Mouse (Mus musculus): ENCODE measurements around the gene Smarcc1. TPM values are rescaled to one million over a fixed set of nuclear protein-coding genes. Genes with fewer than 3 reads are reported as not detected.
A peak's percentile ranks its signal among the peaks of the same experiment; 100 is the strongest.

Gene Smarcc1
- total and polyA plus RNA-seq, 3 experiments: 30.4 to 97.0 (median 41.3) TPM

GRCm38 (mm10) chr9:110085693-110086092 is 31.8 kb upstream of the Smarcc1 start:
- TF ChIP-seq CHD2 (IDR thresholded peaks at IDR 0.05; ENCODE audit: low read length): no peak
- TF ChIP-seq CHD1 (IDR thresholded peaks at IDR 0.05; ENCODE audit: low read depth, low read length): no peak
- no peak for TF ChIP-seq TBP (conservative IDR thresholded peaks at IDR 0.05; ENCODE audit: low read depth, low read length)
- no peak for TF ChIP-seq USF2 (conservative IDR thresholded peaks at IDR 0.05; ENCODE audit: low read depth, low read length)
- TF ChIP-seq MEF2A (IDR thresholded peaks at IDR 0.05; ENCODE audit: borderline replicate concordance, low read depth, low read length): no peak
- TF ChIP-seq JUND (conservative IDR thresholded peaks at IDR 0.05; ENCODE audit: low read depth, low read length): no peak
- no peak for TF ChIP-seq KAT2A (IDR thresholded peaks at IDR 0.05; ENCODE audit: insufficient replicate concordance, low read length)
- no peak for TF ChIP-seq ELF1 (IDR thresholded peaks at IDR 0.05; ENCODE audit: low read depth, low read length)
- TF ChIP-seq MAFK (IDR thresholded peaks at IDR 0.05; ENCODE audit: insufficient replicate concordance, low read length): no peak
- TF ChIP-seq MAZ (IDR thresholded peaks at IDR 0.05; ENCODE audit: low read depth, low read length): no peak
- TF ChIP-seq HCFC1 (IDR thresholded peaks at IDR 0.05; ENCODE audit: low read depth, low read length): no peak
- no peak for TF ChIP-seq SMC3 (IDR thresholded peaks at IDR 0.05; ENCODE audit: low read depth, low read length)
- TF ChIP-seq IRF4 (IDR thresholded peaks at IDR 0.05; ENCODE audit: low read depth, low read length): no peak
- TF ChIP-seq SIN3A (IDR thresholded peaks at IDR 0.05; ENCODE audit: low read length): no peak
- no peak for TF ChIP-seq ETS1 (conservative IDR thresholded peaks at IDR 0.05; ENCODE audit: low read depth, low read length)
- TF ChIP-seq GABPA (IDR thresholded peaks at IDR 0.05; ENCODE audit: insufficient replicate concordance, low read depth, low read length): no peak
- no peak for TF ChIP-seq EP300 (IDR thresholded peaks at IDR 0.05; ENCODE audit: low read length)
- TF ChIP-seq CTCF (conservative IDR thresholded peaks at IDR 0.05 in 1 of 2, IDR thresholded peaks at IDR 0.05 in 1 of 2; ENCODE audit: low read depth in 2 of 2, low read length in 2 of 2): no peak
- no peak; the same call in 1 of the 2 replicates for TF ChIP-seq POLR2A (IDR thresholded peaks at IDR 0.05; ENCODE audit: low read depth, low read length)
- Histone ChIP-seq H3K36me3 (replicated peaks in 1 of 2; ENCODE audit: control insufficient read depth in 1 of 2, insufficient read depth in 1 of 2, low read length in 1 of 2) (peaks cover 87 to 99% of the 10 kb centered on the region in 2 experiments), H3K4me3 (replicated peaks in 1 of 3; ENCODE audit: low read depth in 2 of 3, low read length in 2 of 3, poor library complexity in 1 of 3) (no peak overlapping the region), H3K4me1 (ENCODE audit: control insufficient read depth in 1 of 2, insufficient read depth in 2 of 2) (no peaks in the 10 kb centered on the region), H3K27me3 (replicated peaks) (no peaks in the 10 kb centered on the region), H3K4me2 (ENCODE audit: insufficient read depth, low read depth, poor library complexity, severe bottlenecking) (no peak overlapping the region), H3K9ac (ENCODE audit: insufficient read depth, low read depth) (no peak overlapping the region), H3K9me3 (replicated peaks; ENCODE audit: low read length) (no peaks in the 10 kb centered on the region), H3K79me2 (replicated peaks; ENCODE audit: control insufficient read depth, extremely low read depth, insufficient read depth, poor library complexity, severe bottlenecking) (no peaks in the 10 kb centered on the region), H3K27ac (ENCODE audit: insufficient read depth, low read depth) (no peak overlapping the region)
- in situ Hi-C loops (cut with MboI; ENCODE audit: low pct_ligation_motif_present, low pct_unique_long_range_greater_than_20kb, low sequenced_read_pairs): no loop called here
- dilution Hi-C loops (cut with MboI; ENCODE audit: extremely low pct_ligation_motif_present, extremely low pct_unique_long_range_greater_than_20kb, low sequenced_read_pairs): no loop called here
- DNase-seq (ENCODE audit: extremely low read depth): no peak

DNA sequence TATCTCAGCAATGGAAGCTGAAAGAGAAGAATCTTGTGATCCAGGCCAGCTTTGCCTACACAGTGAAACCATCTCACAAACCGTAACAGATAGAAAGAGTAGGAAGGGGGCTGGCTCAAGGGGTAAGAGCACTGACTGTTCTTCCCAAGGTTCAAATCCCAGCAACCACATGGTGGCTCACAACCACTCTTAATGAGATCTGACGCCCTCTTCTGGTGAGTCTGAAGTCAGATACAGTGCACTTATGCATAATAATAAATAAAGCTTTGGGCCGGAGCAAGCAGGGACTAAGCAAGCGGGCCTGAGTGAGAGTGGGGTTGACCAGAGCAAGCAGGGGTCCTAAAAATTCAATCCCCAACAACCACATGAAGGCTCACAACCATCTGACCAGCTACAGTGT is 24.2 kb upstream of the Smarcc1 start:
- Histone ChIP-seq H3K4me1 (ENCODE audit: control insufficient read depth in 1 of 2, insufficient read depth in 2 of 2) (no peaks in the 10 kb centered on the region), H3K36me3 (replicated peaks in 1 of 2; ENCODE audit: control insufficient read depth in 1 of 2, insufficient read depth in 1 of 2, low read length in 1 of 2) (peaks cover 70 to 83% of the 10 kb centered on the region in 2 experiments), H3K27me3 (replicated peaks) (no peaks in the 10 kb centered on the region), H3K4me3 (replicated peaks in 1 of 3; ENCODE audit: low read depth in 2 of 3, low read length in 2 of 3, poor library complexity in 1 of 3) (no peak overlapping the region), H3K4me2 (ENCODE audit: insufficient read depth, low read depth, poor library complexity, severe bottlenecking) (no peak overlapping the region), H3K9ac (ENCODE audit: insufficient read depth, low read depth) (no peak overlapping the region), H3K27ac (ENCODE audit: insufficient read depth, low read depth) (no peak overlapping the region), H3K9me3 (replicated peaks; ENCODE audit: low read length) (no peaks in the 10 kb centered on the region), H3K79me2 (replicated peaks; ENCODE audit: control insufficient read depth, extremely low read depth, insufficient read depth, poor library complexity, severe bottlenecking) (no peaks in the 10 kb centered on the region)
- dilution Hi-C loops (cut with MboI; ENCODE audit: extremely low pct_ligation_motif_present, extremely low pct_unique_long_range_greater_than_20kb, low sequenced_read_pairs) (no loop called here), in situ Hi-C loops (cut with MboI; ENCODE audit: low pct_ligation_motif_present, low pct_unique_long_range_greater_than_20kb, low sequenced_read_pairs) (no loop called here)
- DNase-seq (ENCODE audit: extremely low read depth): no peak
- TF ChIP-seq CTCF (conservative IDR thresholded peaks at IDR 0.05 in 1 of 2, IDR thresholded peaks at IDR 0.05 in 1 of 2; ENCODE audit: low read depth in 2 of 2, low read length in 2 of 2) (peak in 1 of 2 experiments; percentile 37; a peak in 2 of 4 replicates), CHD2 (IDR thresholded peaks at IDR 0.05; ENCODE audit: low read length) (no peak)
